Mouse (Mus musculus) limb, embryonic 14.5 days (tissue): ENCODE results near the gene Gm7029. TPM values are rescaled to one million over a fixed set of nuclear protein-coding genes. Genes with fewer than 3 reads are reported as not detected.

Experiments used
- ATAC-seq: fragments of 200-750 bp; cut with Nextera tagmentation; 2 replicates; pipeline ENCODE4 v1.8.0; 2017; ENCODE audit warnings: low read depth, moderate number of reproducible peaks, moderate TSS enrichment; ENCODE audit not compliant: low FRiP score
- DNase-seq: peaks from one replicate; pipeline ENCODE4 v3.0.0-alpha.2; 2015; ENCODE audit warnings: low spot score
- H3K27ac ChIP-seq: fragments of 300-500 bp; sonication (generic); replicated peaks from 2 replicates; pipeline ENCODE4 v1.5.1; 2014; ENCODE audit warnings: low read depth, mild to moderate bottlenecking, low read length, moderate library complexity, mixed read lengths
- H3K27me3 ChIP-seq: fragments of 300-500 bp; sonication (generic); 2 replicates; pipeline ENCODE4 v1.6.1; 2014; ENCODE audit warnings: low read length, mixed read lengths; ENCODE audit not compliant: control insufficient read depth, insufficient read depth
- H3K36me3 ChIP-seq: fragments of 300-500 bp; sonication (generic); 2 replicates; pipeline ENCODE4 v1.6.1; 2014; ENCODE audit warnings: mild to moderate bottlenecking, low read length, moderate library complexity, mixed read lengths; ENCODE audit not compliant: control insufficient read depth, insufficient read depth
- H3K4me1 ChIP-seq: fragments of 300-500 bp; sonication (generic); 2 replicates; pipeline ENCODE4 v1.6.1; 2014; ENCODE audit warnings: antibody characterized with exemption, low read length, mixed read lengths; ENCODE audit not compliant: control insufficient read depth, insufficient read depth
- H3K4me2 ChIP-seq: fragments of 300-500 bp; sonication (generic); replicated peaks from 2 replicates; pipeline ENCODE4 v1.6.1; 2014; ENCODE audit warnings: low read depth, mild to moderate bottlenecking, low read length, moderate library complexity; ENCODE audit not compliant: severe bottlenecking
- H3K4me3 ChIP-seq: fragments of 300-500 bp; sonication (generic); replicated peaks from 2 replicates; pipeline ENCODE4 v1.5.1; 2014; ENCODE audit warnings: low read length
- H3K9ac ChIP-seq: fragments of 300-500 bp; sonication (generic); 2 replicates; pipeline ENCODE4 v1.6.1; 2014; ENCODE audit warnings: mild to moderate bottlenecking, low read depth, low read length, moderate library complexity; ENCODE audit not compliant: severe bottlenecking
- H3K9me3 ChIP-seq: fragments of 300-500 bp; sonication (generic); 2 replicates; pipeline ENCODE4 v1.6.1; 2016; ENCODE audit warnings: low read length; ENCODE audit not compliant: control insufficient read depth
- POLR2A ChIP-seq: fragments of 200-500 bp; IDR thresholded peaks from 2 replicates; pipeline ENCODE4 v1.8.0; 2012; ENCODE audit warnings: inconsistent platforms, mild to moderate bottlenecking, moderate library complexity, borderline replicate concordance; ENCODE audit not compliant: insufficient read depth, insufficient read length; ENCODE audit errors: extremely low read depth
- WGBS: fragments of 180-500 bp; shearing (Covaris S2); extraction: QIAGEN DNeasy Blood & Tissue Kit; methylation state at CpG from one replicate; pipeline ENCODE4 v1.1.7; 2014; 5-methylcytosine and 5-hydroxymethylcytosine counted together
- polyA plus RNA-seq, 2 experiments: library from polyadenylated mRNA; depleted of rRNA in 1 of 2; stranded (reverse) in 1 of 2; unstranded in 1 of 2; fragments of >200 nt; fragmentation: Nextera tagmentation in 1 of 2; extraction: Ambion mirVana in 1 of 2; gene quantifications; 2 replicates each; pipeline versions ENCODE4 v1.2.1 to v1.2.3; 2012 to 2014

Gene Gm7029
- polyA plus RNA-seq, 2 experiments, result not detected

DNA sequence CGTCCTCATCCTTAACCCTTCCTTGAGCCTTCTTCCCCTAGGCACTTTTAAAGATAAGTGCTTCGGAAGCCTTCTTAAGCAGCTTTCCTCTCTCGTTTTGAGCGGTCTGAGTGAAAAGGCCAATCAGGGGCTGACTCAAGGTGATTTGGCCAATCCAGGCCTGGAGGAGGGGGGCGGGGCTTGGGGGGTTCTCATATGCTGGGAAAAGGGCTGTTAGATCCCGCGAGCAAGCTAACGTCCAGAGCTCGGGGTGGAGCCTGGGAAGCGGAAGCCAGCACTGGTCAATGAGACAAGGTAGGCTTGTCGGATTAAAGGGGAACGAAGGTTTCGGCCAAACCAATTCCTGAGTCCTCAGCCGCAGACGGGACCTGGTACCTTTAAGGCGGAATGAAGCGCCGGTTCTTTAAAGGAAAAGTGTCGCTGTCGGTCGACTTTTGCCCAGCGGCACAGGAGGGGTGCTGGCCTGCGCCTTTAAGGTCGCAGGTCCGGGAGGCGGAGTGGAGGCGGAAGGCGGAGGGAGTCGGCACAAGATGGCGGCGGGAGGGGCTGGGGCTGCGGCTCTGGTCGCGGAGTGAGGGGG is 42.1 kb downstream of the Gm7029 start, which contains the start of the genes Tapbp and Zbtb22:
Gene Tapbp (plus strand): TSS at position 229 of the 580 bp plus-strand sequence.
Gene Zbtb22 (plus strand): TSS at position 234 of the 580 bp plus-strand sequence.
- H3K4me3 ChIP-seq, result peak within 1 kb of the TSS; percentile 48
- H3K4me2 ChIP-seq, result peak within 1 kb of the TSS; percentile 44
- H3K27me3 ChIP-seq, result no peaks in the 10 kb centered on the region
- 2% methylated on average over 29 of the region's 34 CpGs for WGBS
- no peak for TF ChIP-seq POLR2A
- ATAC-seq (peak; percentile 91), DNase-seq (peak; percentile 98)
- peaks cover 48% of the 10 kb centered on the region for H3K36me3 ChIP-seq
- H3K9ac ChIP-seq, result peak within 1 kb of the TSS; percentile 50
- no peak within 1 kb of the TSS for H3K27ac ChIP-seq
- no peaks in the 10 kb centered on the region for H3K9me3 ChIP-seq
- H3K4me1 ChIP-seq, result peaks cover 18% of the 10 kb centered on the region

GRCm38 (mm10) chr17:33916294-33916693 is 42.7 kb downstream of the Gm7029 start:
- ATAC-seq, result peak; percentile 27
- TF ChIP-seq POLR2A, result no peak
- H3K27me3 ChIP-seq, result no peaks in the 10 kb centered on the region
- H3K9me3 ChIP-seq, result no peaks in the 10 kb centered on the region
- peak overlapping the region; percentile 50 for H3K9ac ChIP-seq
- H3K36me3 ChIP-seq, result peaks cover 43% of the 10 kb centered on the region
- WGBS, result under 1% methylated on average over 16 of the region's 20 CpGs
- peak overlapping the region; percentile 44 for H3K4me2 ChIP-seq
- H3K4me3 ChIP-seq, result peak overlapping the region; percentile 48
- peak; percentile 80 for DNase-seq
- no peak overlapping the region for H3K27ac ChIP-seq
- H3K4me1 ChIP-seq, result peaks cover 18% of the 10 kb centered on the region

- no peak for DNase-seq
- H3K9ac ChIP-seq, result no peak overlapping the region
- no peaks in the 10 kb centered on the region for H3K9me3 ChIP-seq
- TF ChIP-seq POLR2A, result no peak
- peak overlapping the region; percentile 44 for H3K4me2 ChIP-seq
- peaks cover 36% of the 10 kb centered on the region for H3K36me3 ChIP-seq
- peak overlapping the region; percentile 48 for H3K4me3 ChIP-seq
- H3K27ac ChIP-seq, result no peak overlapping the region
- no peak for ATAC-seq
- H3K27me3 ChIP-seq, result no peaks in the 10 kb centered on the region
- peaks cover 18% of the 10 kb centered on the region for H3K4me1 ChIP-seq
- WGBS, result 74% methylated on average over 31 of the region's 31 CpGs
These were observed 43.4 kb downstream of the Gm7029 start for GRCm38 (mm10) chr17:33916847-33917655.

- H3K36me3 ChIP-seq, result peaks cover 31% of the 10 kb centered on the region
- peaks cover 18% of the 10 kb centered on the region for H3K4me1 ChIP-seq
- ATAC-seq (no peak), DNase-seq (no peak)
- no peaks in the 10 kb centered on the region for H3K9me3 ChIP-seq
- no peaks in the 10 kb centered on the region for H3K27me3 ChIP-seq
- TF ChIP-seq POLR2A, result no peak
- 82% methylated on average over 18 of the region's 18 CpGs for WGBS
- no peak overlapping the region for H3K4me2 ChIP-seq
- no peak overlapping the region for H3K9ac ChIP-seq
- H3K4me3 ChIP-seq, result 0 out of 2 replicates have a peak overlapping the region, but pooled peaks have one; percentile 4
- H3K27ac ChIP-seq, result no peak overlapping the region
These were observed 44.1 kb downstream of the Gm7029 start for GRCm38 (mm10) chr17:33917656-33918292.
